Mouse (Mus musculus) heart, adult 18-20 months (tissue): ENCODE results near the gene As3mt. TPM values are rescaled to one million over a fixed set of nuclear protein-coding genes. Genes with fewer than 3 reads are reported as not detected.

ENCODE experiments used
- DNase-seq, 2 experiments: peaks; one replicate each; pipeline ENCODE4 v3.0.0; 2021 to 2022; ENCODE audit warnings: mixed read lengths in 1 of 2
- total RNA-seq, 2 experiments: library from RNA; stranded (reverse); gene quantifications; 2 replicates each; pipeline ENCODE4 v1.2.3; 2021

Gene As3mt
- total RNA-seq, 2 experiments from 2014 or later: 90.6 to 94.2 TPM

DNA sequence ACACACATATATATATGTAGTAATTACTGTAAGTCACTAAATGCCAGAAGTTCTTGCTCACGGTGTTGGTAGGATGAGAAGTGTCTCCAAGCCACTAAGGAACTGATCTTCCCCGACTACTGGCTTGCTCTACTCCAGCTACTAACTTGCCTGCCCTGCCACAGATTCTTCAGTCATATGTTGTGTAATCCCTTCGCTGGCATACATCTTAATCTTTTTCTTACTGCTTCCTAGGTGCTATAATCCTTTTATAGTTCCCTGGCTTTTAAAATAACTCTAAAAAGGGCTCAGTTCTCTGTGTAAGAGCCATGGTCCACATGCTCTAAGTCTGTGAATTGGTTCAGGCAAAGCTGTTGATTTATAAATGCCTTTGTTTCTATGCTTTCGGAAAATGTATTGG lies 78.4 kb downstream of the As3mt start:
- no peak for DNase-seq

DNA sequence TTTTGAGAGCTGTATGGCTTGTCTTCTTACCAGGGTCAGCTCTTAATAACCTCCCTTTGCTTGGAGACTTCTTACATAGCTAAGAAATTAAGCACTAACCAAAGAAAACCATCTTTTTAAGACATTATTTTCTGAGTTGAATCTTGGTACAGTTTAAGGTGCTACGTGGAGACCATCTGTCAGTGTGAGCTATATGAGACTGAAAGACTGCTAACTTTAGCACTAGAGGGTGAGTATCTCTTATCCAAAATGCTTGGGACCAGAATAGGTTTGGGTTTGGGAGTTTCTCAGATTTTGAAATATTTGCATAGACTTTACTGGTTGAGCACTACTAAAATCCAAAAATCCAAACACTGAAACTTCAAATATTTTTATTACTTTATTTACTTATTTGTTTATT lies 82.5 kb downstream of the As3mt start:
- no peak for DNase-seq

Other genes with a start within 250 kb of the As3mt start
- gene Trim8, start 205.8 kb upstream of the As3mt start, total RNA-seq: 10 to 100 TPM; 33.9 to 38.8 TPM
- 10 to 100 TPM; 34.6 to 38.1 TPM for gene Arl3, start 134.3 kb upstream of the As3mt start, total RNA-seq
- 1 to 10 TPM; 2.0 to 2.8 TPM for gene Sfxn2, start 134.1 kb upstream of the As3mt start, total RNA-seq
- gene Wbp1l, start 108.4 kb upstream of the As3mt start, total RNA-seq: 10 to 100 TPM; 46.9 to 60.7 TPM
- not detected for gene Cyp17a1, start 34.3 kb upstream of the As3mt start, total RNA-seq
- 1 to 10 TPM; 7.5 to 8.8 TPM for gene Borcs7, start 17.6 kb upstream of the As3mt start, total RNA-seq
- gene Cnnm2, start 54.1 kb downstream of the As3mt start, total RNA-seq: 1 to 10 TPM; 5.7 to 6.7 TPM